Mouse (Mus musculus) hindbrain, embryonic 15.5 days (tissue): ENCODE data around the gene Mpp6. TPM values are rescaled to one million over a fixed set of nuclear protein-coding genes. Genes with fewer than 3 reads are reported as not detected.

Experiments used
- ATAC-seq: fragments of 200-750 bp; cut with Nextera tagmentation; 2 replicates; pipeline ENCODE4 v1.8.0; 2017; ENCODE audit warnings: low read depth, moderate number of reproducible peaks, moderate TSS enrichment; ENCODE audit not compliant: low FRiP score
- H3K27ac ChIP-seq: fragments of 300-500 bp; sonication (generic); replicated peaks from 2 replicates; pipeline ENCODE4 v1.5.1; 2015; ENCODE audit warnings: mild to moderate bottlenecking, inconsistent platforms
- H3K27me3 ChIP-seq: fragments of 300-500 bp; sonication (generic); 2 replicates; pipeline ENCODE4 v1.6.1; 2015; ENCODE audit warnings: control low read depth, inconsistent platforms
- H3K36me3 ChIP-seq: fragments of 300-500 bp; sonication (generic); 2 replicates; pipeline ENCODE4 v1.6.1; 2015; ENCODE audit warnings: control low read depth, inconsistent platforms
- H3K4me1 ChIP-seq: fragments of 300-500 bp; sonication (generic); replicated peaks from 2 replicates; pipeline ENCODE4 v1.6.1; 2015; ENCODE audit warnings: control low read depth, inconsistent platforms
- H3K4me2 ChIP-seq: fragments of 300-500 bp; sonication (generic); 2 replicates; pipeline ENCODE4 v1.6.1; 2015; ENCODE audit warnings: moderate library complexity, mild to moderate bottlenecking, inconsistent platforms
- H3K4me3 ChIP-seq: fragments of 300-500 bp; sonication (generic); 2 replicates; pipeline ENCODE4 v1.5.1; 2015; ENCODE audit warnings: mild to moderate bottlenecking, inconsistent platforms
- H3K9ac ChIP-seq: fragments of 300-500 bp; sonication (generic); 2 replicates; pipeline ENCODE4 v1.6.1; 2015; ENCODE audit warnings: inconsistent platforms
- H3K9me3 ChIP-seq: fragments of 300-500 bp; sonication (generic); 2 replicates; pipeline ENCODE4 v1.6.1; 2016; ENCODE audit warnings: control low read depth, inconsistent platforms
- WGBS: fragments of 180-500 bp; shearing (Covaris S2); methylation state at CpG from one replicate; pipeline ENCODE4 v1.1.7; 2015; 5-methylcytosine and 5-hydroxymethylcytosine counted together
- polyA plus RNA-seq: library from polyadenylated mRNA; unstranded; fragments of >200 nt; fragmentation: Nextera tagmentation; extraction: Ambion mirVana; gene quantifications from 2 replicates; pipeline ENCODE4 v1.2.1, GENCODE M21; 2015

Mpp6 gene
- polyA plus RNA-seq = 58.3 and 64.3 TPM in 2 replicates

GRCm38 (mm10) chr6:50109757-50110378 lies at the start of gene Mpp6:
Mpp6 (plus strand) TSS chr6:50110241.
- H3K27me3 ChIP-seq = no peaks in the 10 kb centered on the region
- H3K4me3 ChIP-seq = peak within 1 kb of the TSS; percentile 96
- H3K36me3 ChIP-seq = no peaks in the 10 kb centered on the region
- H3K27ac ChIP-seq = peak within 1 kb of the TSS; percentile 90
- ATAC-seq = peak; percentile 93
- no peaks in the 10 kb centered on the region for H3K9me3 ChIP-seq
- WGBS = under 1% methylated on average over 65 of the region's 74 CpGs
- peak within 1 kb of the TSS; percentile 76 for H3K4me2 ChIP-seq
- H3K4me1 ChIP-seq = peaks cover 32% of the 10 kb centered on the region
- peak within 1 kb of the TSS; percentile 91 for H3K9ac ChIP-seq

GRCm38 (mm10) chr6:50066172-50066571 lies 43.9 kb upstream of the Mpp6 start:
- WGBS = 85% methylated on average over 6 of the region's 6 CpGs

GRCm38 (mm10) chr6:50068490-50068889 lies 41.6 kb upstream of the Mpp6 start:
- Histone ChIP-seq H3K27me3 (no peaks in the 10 kb centered on the region), H3K9me3 (no peaks in the 10 kb centered on the region), H3K9ac (no peak overlapping the region), H3K4me1 (no peaks in the 10 kb centered on the region), H3K4me3 (no peak overlapping the region), H3K36me3 (no peaks in the 10 kb centered on the region), H3K4me2 (no peak overlapping the region), H3K27ac (no peak overlapping the region)
- ATAC-seq = no peak

More at GRCm38 (mm10) chr6:50066172-50066571, 43.9 kb upstream of the Mpp6 start:
- Histone ChIP-seq H3K9me3 (no peaks in the 10 kb centered on the region), H3K27ac (no peak overlapping the region), H3K4me2 (no peak overlapping the region), H3K4me3 (no peak overlapping the region), H3K27me3 (no peaks in the 10 kb centered on the region), H3K4me1 (no peaks in the 10 kb centered on the region), H3K36me3 (no peaks in the 10 kb centered on the region), H3K9ac (no peak overlapping the region)
- no peak for ATAC-seq

- Histone ChIP-seq H3K4me1 (no peaks in the 10 kb centered on the region), H3K27ac (no peak overlapping the region), H3K27me3 (no peaks in the 10 kb centered on the region), H3K4me2 (no peak overlapping the region), H3K9ac (no peak overlapping the region), H3K9me3 (no peaks in the 10 kb centered on the region), H3K36me3 (no peaks in the 10 kb centered on the region), H3K4me3 (no peak overlapping the region)
- 94% methylated on average over 3 of the region's 3 CpGs for WGBS
- no peak for ATAC-seq
These were observed 34.8 kb upstream of the Mpp6 start for GRCm38 (mm10) chr6:50075248-50075647.

- Histone ChIP-seq H3K9ac (no peak overlapping the region), H3K4me3 (no peak overlapping the region), H3K4me1 (no peaks in the 10 kb centered on the region), H3K27ac (no peak overlapping the region), H3K36me3 (no peaks in the 10 kb centered on the region), H3K9me3 (no peaks in the 10 kb centered on the region), H3K4me2 (no peak overlapping the region), H3K27me3 (no peaks in the 10 kb centered on the region)
- WGBS = 61% methylated on average over 2 of the region's 2 CpGs
- ATAC-seq = no peak
These were observed 33.6 kb upstream of the Mpp6 start for GRCm38 (mm10) chr6:50076473-50076872.

GRCm38 (mm10) chr6:50080431-50080830 lies 29.6 kb upstream of the Mpp6 start:
- Histone ChIP-seq H3K9ac (no peak overlapping the region), H3K4me1 (no peaks in the 10 kb centered on the region), H3K4me3 (no peak overlapping the region), H3K27me3 (no peaks in the 10 kb centered on the region), H3K27ac (no peak overlapping the region), H3K9me3 (no peaks in the 10 kb centered on the region), H3K36me3 (no peaks in the 10 kb centered on the region), H3K4me2 (no peak overlapping the region)
- ATAC-seq = no peak
- 70% methylated on average over 7 of the region's 7 CpGs for WGBS

GRCm38 (mm10) chr6:50085206-50085605 lies 24.8 kb upstream of the Mpp6 start:
- Histone ChIP-seq H3K27me3 (no peaks in the 10 kb centered on the region), H3K4me1 (no peaks in the 10 kb centered on the region), H3K27ac (no peak overlapping the region), H3K9ac (no peak overlapping the region), H3K36me3 (no peaks in the 10 kb centered on the region), H3K9me3 (no peaks in the 10 kb centered on the region), H3K4me2 (no peak overlapping the region), H3K4me3 (no peak overlapping the region)
- no peak for ATAC-seq
- 81% methylated on average over 4 of the region's 4 CpGs for WGBS

GRCm38 (mm10) chr6:50089333-50089732 lies 20.7 kb upstream of the Mpp6 start:
- no peak overlapping the region for H3K4me3 ChIP-seq
- H3K36me3 ChIP-seq = no peaks in the 10 kb centered on the region
- no peak overlapping the region for H3K27ac ChIP-seq
- no peaks in the 10 kb centered on the region for H3K4me1 ChIP-seq
- no peaks in the 10 kb centered on the region for H3K27me3 ChIP-seq
- no peak overlapping the region for H3K4me2 ChIP-seq
- WGBS = 85% methylated on average over 5 of the region's 5 CpGs
- H3K9me3 ChIP-seq = no peaks in the 10 kb centered on the region
- ATAC-seq = no peak
- H3K9ac ChIP-seq = no peak overlapping the region

- Histone ChIP-seq H3K9ac (no peak overlapping the region), H3K4me1 (no peaks in the 10 kb centered on the region), H3K27me3 (no peaks in the 10 kb centered on the region), H3K4me2 (no peak overlapping the region), H3K4me3 (no peak overlapping the region), H3K9me3 (no peaks in the 10 kb centered on the region), H3K27ac (no peak overlapping the region), H3K36me3 (no peaks in the 10 kb centered on the region)
- ATAC-seq = no peak
- 82% methylated on average over 7 of the region's 7 CpGs for WGBS
These were observed 19.8 kb upstream of the Mpp6 start for GRCm38 (mm10) chr6:50090221-50090620.

- no peaks in the 10 kb centered on the region for H3K36me3 ChIP-seq
- H3K4me3 ChIP-seq = no peak overlapping the region
- ATAC-seq = no peak
- H3K4me2 ChIP-seq = no peak overlapping the region
- H3K27me3 ChIP-seq = no peaks in the 10 kb centered on the region
- H3K9me3 ChIP-seq = no peaks in the 10 kb centered on the region
- H3K4me1 ChIP-seq = no peaks in the 10 kb centered on the region
- no peak overlapping the region for H3K27ac ChIP-seq
- 74% methylated on average over 7 of the region's 7 CpGs for whole genome bisulfite sequencing
- no peak overlapping the region for H3K9ac ChIP-seq
These were observed 18.4 kb upstream of the Mpp6 start for GRCm38 (mm10) chr6:50091462-50092154.

- 2% methylated on average over 15 of the region's 15 CpGs for WGBS
- H3K27me3 ChIP-seq = no peaks in the 10 kb centered on the region
- H3K4me2 ChIP-seq = peak overlapping the region; percentile 76
- H3K4me3 ChIP-seq = peak overlapping the region; percentile 96
- H3K4me1 ChIP-seq = peaks cover 32% of the 10 kb centered on the region
- peak overlapping the region; percentile 91 for H3K9ac ChIP-seq
- no peaks in the 10 kb centered on the region for H3K9me3 ChIP-seq
- ATAC-seq = peak; percentile 8; the same call in 1 of the 2 replicates
- H3K36me3 ChIP-seq = no peaks in the 10 kb centered on the region
- peak overlapping the region; percentile 90 for H3K27ac ChIP-seq
These were observed 762 bp upstream of the Mpp6 start for GRCm38 (mm10) chr6:50109201-50109756.

GRCm38 (mm10) chr6:50110379-50110941 lies 419 bp downstream of the Mpp6 start:
- Histone ChIP-seq H3K4me2 (peak overlapping the region; percentile 76), H3K36me3 (no peaks in the 10 kb centered on the region), H3K27ac (peak overlapping the region; percentile 90), H3K4me3 (peak overlapping the region; percentile 96), H3K4me1 (peaks cover 32% of the 10 kb centered on the region), H3K27me3 (no peaks in the 10 kb centered on the region), H3K9ac (peak overlapping the region; percentile 91), H3K9me3 (no peaks in the 10 kb centered on the region)
- ATAC-seq = peak; percentile 74; the same call in 1 of the 2 replicates
- WGBS = under 1% methylated on average over 48 of the region's 72 CpGs
